Mouse (Mus musculus): ENCODE data around the gene Kank4.

DNA sequence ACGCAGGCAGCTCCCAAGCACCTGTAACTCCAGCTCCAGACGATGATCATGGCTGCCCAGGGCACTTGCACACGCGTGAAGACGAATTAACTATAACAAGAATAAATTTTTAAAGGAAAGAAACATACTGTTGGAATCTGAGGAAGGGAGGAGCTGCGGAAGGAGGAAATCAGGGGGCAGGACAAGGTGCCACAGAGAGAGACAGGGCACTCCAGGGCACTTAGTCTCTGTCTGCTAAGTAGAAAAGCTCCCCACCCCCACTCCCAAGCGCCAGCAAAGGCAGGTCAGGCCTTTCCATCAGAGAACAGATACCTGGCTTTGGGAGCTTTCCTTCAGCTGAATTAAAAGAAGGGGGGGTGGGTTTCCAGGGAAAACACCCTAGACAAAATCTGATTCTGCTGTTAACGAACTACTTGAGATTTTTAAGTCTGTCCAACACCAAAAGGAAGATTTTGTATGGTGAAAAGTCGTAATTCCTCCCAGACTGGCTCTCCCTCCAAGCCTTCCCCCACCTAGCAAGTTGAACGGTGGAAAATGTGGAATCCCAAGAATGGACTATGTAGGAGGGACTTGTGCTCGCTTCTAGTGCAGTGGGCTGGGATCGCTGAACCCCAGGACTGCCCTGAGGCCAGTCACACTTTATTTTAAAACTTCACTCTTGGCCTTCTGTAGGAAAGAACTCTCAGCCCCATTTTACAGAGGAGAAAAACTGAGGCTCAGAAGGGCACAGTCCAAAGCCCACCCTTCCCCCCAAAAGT, 11.9 kb downstream of the Kank4 start:
- no peak for TF ChIP-seq CTCF (IDR thresholded peaks at IDR 0.05; ENCODE audit: borderline replicate concordance, insufficient read depth, low read length)
- no peak for TF ChIP-seq POLR2A (IDR thresholded peaks at IDR 0.05; ENCODE audit: low read depth, low read length)
